Mouse (Mus musculus) telencephalon, adult 2 months (tissue): ENCODE results near the gene Flrt2.
A peak's percentile ranks its signal among the peaks of the same experiment; 100 is the strongest.
"Not testable (repeated sequence)": the region's sequence is repeated elsewhere in the genome, so short reads cannot be mapped to it uniquely, and the experiment has no call there.

ENCODE experiments used
- DNase-seq: peaks from one replicate; pipeline ENCODE4 v3.0.0-alpha.2; 2011; ENCODE audit warnings: low read depth, low spot score

The Flrt2 gene

GRCm38 (mm10) chr12:95691961-95692767 lies at the start of gene Flrt2:
Gene Flrt2 (plus strand): TSS chr12:95692226.
- DNase-seq = peak; percentile 80

GRCm38 (mm10) chr12:95642226-95642625 lies 49.8 kb upstream of the Flrt2 start:
- peak; percentile 70 for DNase-seq

GRCm38 (mm10) chr12:95647179-95647578 lies 44.8 kb upstream of the Flrt2 start:
- DNase-seq = not testable (repeated sequence)

- no peak for DNase-seq
Observed at GRCm38 (mm10) chr12:95652172-95653156, 39.6 kb upstream of the Flrt2 start.

GRCm38 (mm10) chr12:95656594-95656993 lies 35.4 kb upstream of the Flrt2 start:
- peak; percentile 13 for DNase-seq

DNA sequence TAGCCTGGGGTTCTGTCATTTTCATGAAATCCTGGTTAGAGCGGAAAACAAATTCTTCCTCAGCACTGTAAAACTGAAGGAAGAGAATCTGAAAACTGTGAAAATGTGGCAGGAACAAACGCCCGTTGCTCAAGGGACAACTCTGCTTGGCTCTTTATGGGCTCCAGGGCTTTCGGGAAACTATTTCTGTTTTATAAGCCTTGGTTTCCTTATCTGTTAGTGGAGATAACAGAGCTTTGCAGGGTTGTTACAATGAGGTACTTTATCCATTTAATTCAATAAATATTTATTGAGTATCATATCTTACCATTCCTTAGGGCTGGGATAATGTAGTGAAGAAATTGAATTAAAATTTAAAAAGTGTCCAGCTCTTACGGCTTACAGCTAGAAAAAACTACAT lies 24.7 kb upstream of the Flrt2 start:
- no peak for DNase-seq

DNA sequence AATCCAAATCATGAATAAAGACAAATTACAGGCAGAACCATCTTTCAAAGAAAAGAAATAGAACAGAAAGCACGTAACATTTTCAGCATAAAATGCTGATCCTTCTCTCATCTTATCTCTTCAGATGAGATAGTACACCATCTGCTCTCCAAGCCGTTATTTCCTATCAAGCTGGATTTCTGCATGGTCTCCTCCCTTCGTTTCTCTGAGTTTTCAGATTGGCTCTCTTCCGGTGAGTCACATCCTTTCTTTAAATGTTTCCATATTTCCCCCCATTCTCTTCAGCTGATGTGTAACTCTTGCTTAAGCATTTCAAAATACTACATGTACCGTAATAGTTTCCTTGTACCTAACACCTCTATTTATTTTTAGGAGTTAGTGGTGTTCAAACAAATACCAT lies 16.3 kb upstream of the Flrt2 start:
- DNase-seq = no peak

- peak; percentile 83 for DNase-seq
Observed at GRCm38 (mm10) chr12:95690819-95691218, 1.2 kb upstream of the Flrt2 start.

DNA sequence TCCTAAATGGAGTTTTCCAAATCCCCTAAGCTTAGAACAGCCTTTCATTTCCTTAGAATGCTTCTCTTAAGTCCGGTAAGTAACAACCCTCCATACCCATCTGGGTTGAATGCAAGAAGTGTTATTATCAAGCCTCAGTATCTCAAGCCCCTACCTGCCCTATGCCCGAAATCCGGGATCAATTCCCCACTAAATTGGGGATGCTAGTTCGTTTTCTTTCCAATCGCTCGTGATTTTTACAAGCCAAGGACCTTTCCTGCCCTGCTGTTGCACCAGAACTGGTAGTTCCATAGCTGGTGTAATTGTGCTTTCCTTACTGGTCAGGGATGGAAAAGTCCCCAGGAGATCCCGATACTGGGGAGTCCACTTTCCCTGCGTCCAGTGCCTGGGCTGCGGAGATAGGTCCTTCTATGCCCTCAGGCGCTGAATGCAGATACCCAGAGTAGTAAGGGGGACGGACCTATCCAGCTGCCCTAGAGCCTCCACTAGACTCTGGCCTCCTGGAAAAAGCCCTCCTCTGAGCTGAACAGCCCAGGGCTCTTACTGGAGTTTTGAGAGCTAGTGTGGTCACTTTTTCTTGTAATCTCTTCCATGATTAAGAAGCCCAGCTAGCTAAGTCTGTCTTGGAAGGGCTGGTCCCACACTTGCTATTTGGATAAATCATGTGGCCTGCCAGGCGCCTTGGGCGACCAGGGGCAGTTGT lies 1.1 kb downstream of the Flrt2 start:
- DNase-seq = no peak

- DNase-seq = no peak
Observed at GRCm38 (mm10) chr12:95693651-95694471, 1.8 kb downstream of the Flrt2 start.

DNA sequence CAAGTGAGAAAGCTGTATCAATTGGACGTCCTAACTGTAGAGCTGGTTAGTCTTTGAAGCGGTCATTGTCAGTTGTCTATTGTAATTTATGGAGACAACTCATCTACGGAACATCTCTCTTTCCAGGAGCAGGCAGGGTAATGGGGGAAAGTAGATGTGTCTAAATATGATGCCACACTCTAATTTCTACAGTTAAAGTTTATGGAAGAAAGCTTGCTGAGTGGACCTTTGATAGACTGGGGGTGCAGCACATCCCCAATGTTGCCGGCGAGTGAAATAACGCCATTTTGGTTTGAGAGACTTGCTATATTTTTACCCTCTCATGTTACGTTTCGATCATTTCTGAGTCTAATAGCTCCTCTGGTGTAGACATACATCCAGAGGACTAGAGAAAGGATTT lies 2.5 kb downstream of the Flrt2 start:
- no peak for DNase-seq

GRCm38 (mm10) chr12:95694991-95695833 lies 3.2 kb downstream of the Flrt2 start:
- DNase-seq = peak; percentile 93

DNA sequence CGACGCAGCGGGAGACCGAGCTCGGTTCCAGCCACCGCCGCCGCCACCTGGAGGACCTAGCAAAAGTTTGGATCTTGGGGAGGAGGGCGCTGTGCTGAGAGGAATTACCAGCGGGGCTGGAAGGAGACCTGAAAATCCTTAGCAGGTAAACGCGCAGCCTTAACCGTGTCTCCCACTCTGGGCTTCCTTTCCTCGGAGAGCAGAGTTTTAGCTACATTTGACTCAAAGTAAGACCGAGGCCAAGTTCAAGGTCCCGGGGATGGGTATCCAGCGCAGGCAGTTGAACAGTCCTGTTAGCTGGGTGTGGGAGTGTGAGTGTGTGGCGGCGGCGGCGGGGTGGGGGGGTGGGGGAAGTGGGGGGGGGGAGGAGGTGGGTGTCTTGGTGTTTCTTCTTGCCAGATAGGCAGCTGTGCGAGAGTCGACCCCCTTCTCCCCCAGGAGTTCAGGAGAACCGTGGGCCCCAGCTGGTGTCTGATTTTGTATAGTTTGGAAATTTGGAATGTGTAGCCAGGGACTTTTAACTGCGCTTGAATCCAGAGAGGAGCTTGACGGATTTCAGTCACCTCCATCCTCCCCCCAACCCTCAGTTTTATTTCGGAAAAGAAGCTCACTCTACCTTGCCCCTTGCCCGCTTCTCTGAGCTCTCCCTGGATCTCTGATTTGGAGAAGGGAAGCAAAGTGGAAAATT lies 4.0 kb downstream of the Flrt2 start:
- no peak for DNase-seq

- no peak for DNase-seq
Observed at GRCm38 (mm10) chr12:95696522-95697025, 4.5 kb downstream of the Flrt2 start.

DNA sequence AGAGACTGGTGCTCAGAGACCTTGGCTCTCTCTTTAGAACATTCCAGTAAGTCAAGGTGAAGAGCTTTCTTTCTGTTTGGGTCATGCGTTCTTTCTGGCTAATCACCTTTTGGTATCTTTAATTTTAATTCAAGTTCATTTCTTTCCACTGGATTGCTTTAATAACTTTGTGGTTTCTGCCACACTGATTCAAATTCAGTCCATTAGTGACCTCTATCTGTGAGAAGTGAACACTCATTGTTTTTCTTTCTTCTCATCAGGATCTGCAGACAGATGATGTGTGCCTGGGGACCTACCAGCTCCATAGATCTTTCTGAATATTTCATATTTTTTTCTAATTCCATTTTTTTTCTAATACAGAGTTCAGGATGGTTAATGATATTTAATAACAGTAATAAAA lies 6.5 kb downstream of the Flrt2 start:
- no peak for DNase-seq

DNA sequence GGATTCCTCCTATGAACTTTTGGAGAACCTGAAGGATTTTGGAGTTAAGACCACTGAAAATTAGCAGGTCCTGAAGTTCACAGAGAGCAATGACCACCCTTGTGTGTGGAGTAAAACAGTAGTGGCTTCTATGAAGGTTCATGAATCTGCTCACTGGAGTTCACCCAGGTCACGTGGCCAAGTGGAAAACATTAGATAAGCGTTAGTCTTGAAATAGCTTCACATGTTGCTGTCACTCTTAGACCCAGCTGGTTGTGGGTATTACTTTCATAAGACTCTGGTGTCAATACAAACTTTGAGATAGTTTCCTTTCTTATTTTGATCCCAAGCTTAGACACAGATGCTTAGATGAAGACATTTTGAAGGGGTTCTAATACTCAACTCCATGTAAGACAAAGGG lies 8.7 kb downstream of the Flrt2 start:
- DNase-seq = no peak

DNA sequence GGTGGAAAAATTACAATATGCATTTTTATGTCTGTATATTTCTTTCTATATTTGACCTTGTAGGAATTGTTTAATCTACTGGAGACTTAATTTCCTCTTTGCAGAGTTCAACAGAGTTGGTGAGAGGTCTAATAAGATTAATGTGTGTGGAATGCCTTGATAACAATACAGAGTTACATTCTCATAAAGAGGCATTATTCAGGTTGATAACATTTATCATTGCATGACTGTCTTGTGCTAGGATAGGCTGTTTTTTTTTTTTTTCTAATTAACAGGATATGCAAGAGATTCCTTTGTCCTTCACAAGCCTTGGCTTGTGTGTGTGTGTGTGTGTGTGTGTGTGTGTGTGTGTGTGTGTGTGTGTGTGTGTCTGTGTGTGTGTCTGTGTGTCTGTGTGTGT lies 9.6 kb downstream of the Flrt2 start:
- no peak for DNase-seq

- DNase-seq = no peak
Observed at GRCm38 (mm10) chr12:95705006-95705405, 13.0 kb downstream of the Flrt2 start.

GRCm38 (mm10) chr12:95723265-95723664 lies 31.2 kb downstream of the Flrt2 start:
- no peak for DNase-seq
